Mouse (Mus musculus) hindlimb bud, embryonic 11.5 days (tissue): ENCODE results near the gene St7.
A peak's percentile ranks its signal among the peaks of the same experiment; 100 is the strongest.
"Not testable (repeated sequence)": the region's sequence is repeated elsewhere in the genome, so short reads cannot be mapped to it uniquely, and the experiment has no call there.

Experiments
- DNase-seq: peaks from one replicate; pipeline ENCODE4 v3.0.0-alpha.2; 2012; ENCODE audit warnings: low read depth, low spot score; ENCODE audit errors: extremely low spot score

Gene St7

GRCm38 (mm10) chr6:17692647-17693046 is at the start of gene St7:
Gene St7, plus strand, starts transcription at chr6:17692933.
- DNase-seq, result no peak

- DNase-seq, result no peak
Observed at GRCm38 (mm10) chr6:17646107-17646506, 46.6 kb upstream of the St7 start.

GRCm38 (mm10) chr6:17652132-17652531 is 40.6 kb upstream of the St7 start:
- DNase-seq, result no peak

GRCm38 (mm10) chr6:17655080-17655479 is 37.7 kb upstream of the St7 start:
- DNase-seq, result no peak

- no peak for DNase-seq
Observed at GRCm38 (mm10) chr6:17657308-17657707, 35.4 kb upstream of the St7 start.

- DNase-seq, result no peak
Observed at GRCm38 (mm10) chr6:17665348-17665747, 27.4 kb upstream of the St7 start.

GRCm38 (mm10) chr6:17666024-17666423 is 26.7 kb upstream of the St7 start:
- no peak for DNase-seq

- no peak for DNase-seq
Observed at GRCm38 (mm10) chr6:17667813-17668212, 24.9 kb upstream of the St7 start.

GRCm38 (mm10) chr6:17668334-17668733 is 24.4 kb upstream of the St7 start:
- DNase-seq, result no peak

- no peak for DNase-seq
Observed at GRCm38 (mm10) chr6:17669826-17670225, 22.9 kb upstream of the St7 start.

GRCm38 (mm10) chr6:17675019-17675756 is 17.5 kb upstream of the St7 start:
- DNase-seq, result peak; percentile 52

- DNase-seq, result no peak
Observed at GRCm38 (mm10) chr6:17677008-17677407, 15.7 kb upstream of the St7 start.

- no peak for DNase-seq
Observed at GRCm38 (mm10) chr6:17680266-17680925, 12.3 kb upstream of the St7 start.

GRCm38 (mm10) chr6:17681810-17682209 is 10.9 kb upstream of the St7 start:
- DNase-seq, result no peak

GRCm38 (mm10) chr6:17688676-17689075 is 4.1 kb upstream of the St7 start:
- DNase-seq, result no peak

GRCm38 (mm10) chr6:17693726-17694549 is 1.2 kb downstream of the St7 start:
- no peak for DNase-seq

- no peak for DNase-seq
Observed at GRCm38 (mm10) chr6:17694550-17694951, 1.8 kb downstream of the St7 start.

GRCm38 (mm10) chr6:17696321-17696734 is 3.6 kb downstream of the St7 start:
- no peak for DNase-seq

GRCm38 (mm10) chr6:17700936-17701612 is 8.3 kb downstream of the St7 start:
- DNase-seq, result no peak

GRCm38 (mm10) chr6:17704038-17704437 is 11.3 kb downstream of the St7 start:
- DNase-seq, result not testable (repeated sequence)

- no peak for DNase-seq
Observed at GRCm38 (mm10) chr6:17705973-17706372, 13.2 kb downstream of the St7 start.
